Mouse (Mus musculus) myocyte (in vitro differentiated cells): ENCODE measurements at regions not wholly inside any gene's neighbourhood (a gene's known extent, or its start where the extent isn't known, plus 50 kb on each side); places are given as distances from the start of the nearest gene placed in this dataset.

ENCODE experiments used
- H3K27me3 ChIP-seq: one replicate; pipeline ENCODE4 v1.6.1; 2011; ENCODE audit not compliant: control insufficient read depth, insufficient read depth, insufficient read length
- H3K36me3 ChIP-seq: one replicate; pipeline ENCODE4 v1.6.1; 2011; ENCODE audit not compliant: control insufficient read depth, insufficient read depth
- H3K4me2 ChIP-seq: one replicate; pipeline ENCODE4 v1.6.1; 2011; ENCODE audit warnings: low read depth, control low read depth
- H3K4me3 ChIP-seq: one replicate; pipeline ENCODE4 v1.5.1; 2011; ENCODE audit warnings: mild to moderate bottlenecking, control low read depth, moderate library complexity
- H3K79me2 ChIP-seq: one replicate; pipeline ENCODE4 v1.6.1; 2011; ENCODE audit not compliant: control insufficient read depth, insufficient read depth
- H3ac ChIP-seq: one replicate; pipeline ENCODE4 v1.6.1; 2011; ENCODE audit not compliant: control insufficient read depth, insufficient read length
- CEBPB ChIP-seq: IDR thresholded peaks from 2 replicates; pipeline ENCODE4 v1.6.1; 2011; ENCODE audit warnings: mild to moderate bottlenecking, moderate library complexity; ENCODE audit not compliant: poor library complexity, insufficient read depth, severe bottlenecking
- E2F4 ChIP-seq: IDR thresholded peaks from one replicate; pipeline ENCODE4 v1.6.1; 2011; ENCODE audit warnings: mild to moderate bottlenecking, control low read depth, moderate library complexity; ENCODE audit not compliant: insufficient read depth
- MAX ChIP-seq: IDR thresholded peaks from one replicate; pipeline ENCODE4 v1.6.1; 2011; ENCODE audit warnings: low read depth, mild to moderate bottlenecking, control low read depth
- MYOD1 ChIP-seq, 3 experiments: IDR thresholded peaks; one replicate each; pipeline ENCODE4 v1.6.1; 2011; ENCODE audit warnings: control low read depth in 2 of 3, low read depth in 2 of 3, mild to moderate bottlenecking in 2 of 3, moderate library complexity in 1 of 3; ENCODE audit not compliant: insufficient read length in 2 of 3, control insufficient read depth in 1 of 3
- MYOG ChIP-seq, 3 experiments: IDR thresholded peaks; one replicate each; pipeline ENCODE4 v1.6.1; 2011; ENCODE audit warnings: control low read depth in 2 of 3, low read depth in 2 of 3, mild to moderate bottlenecking in 2 of 3; ENCODE audit not compliant: insufficient read length in 2 of 3, control insufficient read depth in 1 of 3, insufficient read depth in 1 of 3
- POLR2A ChIP-seq: IDR thresholded peaks from one replicate; pipeline ENCODE4 v1.6.1; 2011; ENCODE audit warnings: low read depth, mild to moderate bottlenecking, control low read depth, moderate library complexity; ENCODE audit not compliant: insufficient read length
- POLR2AphosphoS2 ChIP-seq: IDR thresholded peaks from one replicate; pipeline ENCODE4 v1.6.1; 2011; ENCODE audit warnings: low read depth, control low read depth; ENCODE audit not compliant: insufficient read length
- REST ChIP-seq: IDR thresholded peaks from one replicate; pipeline ENCODE4 v1.6.1; 2011; ENCODE audit warnings: mild to moderate bottlenecking, control low read depth, moderate library complexity; ENCODE audit not compliant: insufficient read depth, insufficient read length
- SRF ChIP-seq: IDR thresholded peaks from one replicate; pipeline ENCODE4 v1.6.1; 2011; ENCODE audit warnings: low read depth; ENCODE audit not compliant: control insufficient read depth, insufficient read length
- TCF12 ChIP-seq: IDR thresholded peaks from one replicate; pipeline ENCODE4 v1.6.1; 2011; ENCODE audit warnings: mild to moderate bottlenecking, control low read depth; ENCODE audit not compliant: poor library complexity, insufficient read depth, severe bottlenecking
- TCF3 ChIP-seq: IDR thresholded peaks from one replicate; pipeline ENCODE4 v1.6.1; 2011; ENCODE audit warnings: low read depth, control low read depth; ENCODE audit not compliant: insufficient read length
- USF1 ChIP-seq: IDR thresholded peaks from one replicate; pipeline ENCODE4 v1.6.1; 2011; ENCODE audit warnings: low read depth, mild to moderate bottlenecking, control low read depth, moderate library complexity

- Histone ChIP-seq H3K4me3 (no peak overlapping the region), H3ac (no peak overlapping the region), H3K4me2 (no peak overlapping the region), H3K79me2 (no peaks in the 10 kb centered on the region), H3K27me3 (no peaks in the 10 kb centered on the region), H3K36me3 (no peaks in the 10 kb centered on the region)
- TF ChIP-seq REST (no peak), CEBPB (no peak), POLR2AphosphoS2 (no peak), SRF (no peak), USF1 (no peak), MYOD1 (IDR thresholded peaks at IDR 0.05; ENCODE audit: control insufficient read depth in 1 of 3, insufficient read length in 2 of 3, low read depth in 2 of 3) (no peak), POLR2A (no peak)
These were observed 167.6 kb upstream of the 9630041A04Rik start for GRCm38 (mm10) chr9:101694054-101694453.

- H3K4me2 ChIP-seq = no peak overlapping the region
- no peak overlapping the region for H3K4me3 ChIP-seq
- H3ac ChIP-seq = no peak overlapping the region
- TF ChIP-seq E2F4 (no peak), TCF3 (no peak), MYOD1 (IDR thresholded peaks at IDR 0.05; ENCODE audit: control insufficient read depth in 1 of 3, insufficient read length in 2 of 3, low read depth in 2 of 3) (no peak), SRF (no peak), CEBPB (no peak), MYOG (IDR thresholded peaks at IDR 0.05; ENCODE audit: control insufficient read depth in 1 of 3, insufficient read depth in 1 of 3, insufficient read length in 2 of 3, low read depth in 2 of 3) (no peak), POLR2A (no peak), REST (no peak), MAX (no peak), TCF12 (no peak), POLR2AphosphoS2 (no peak), USF1 (no peak)
- H3K79me2 ChIP-seq = no peaks in the 10 kb centered on the region
- H3K27me3 ChIP-seq = no peaks in the 10 kb centered on the region
- no peaks in the 10 kb centered on the region for H3K36me3 ChIP-seq
These were observed 170.3 kb upstream of the 9630041A04Rik start for GRCm38 (mm10) chr9:101691336-101691735.

GRCm38 (mm10) chr9:101690916-101691315 is 170.7 kb upstream of the 9630041A04Rik start:
- H3K79me2 ChIP-seq = no peaks in the 10 kb centered on the region
- TF ChIP-seq CEBPB (no peak), POLR2A (no peak), REST (no peak), E2F4 (no peak), TCF3 (no peak), TCF12 (no peak), MAX (no peak), MYOG (IDR thresholded peaks at IDR 0.05; ENCODE audit: control insufficient read depth in 1 of 3, insufficient read depth in 1 of 3, insufficient read length in 2 of 3, low read depth in 2 of 3) (no peak), POLR2AphosphoS2 (no peak), SRF (no peak)

GRCm38 (mm10) chr9:101690402-101690861 is 171.2 kb upstream of the 9630041A04Rik start:
- Histone ChIP-seq H3K27me3 (no peaks in the 10 kb centered on the region), H3K4me3 (no peak overlapping the region), H3ac (no peak overlapping the region), H3K36me3 (no peaks in the 10 kb centered on the region), H3K4me2 (no peak overlapping the region), H3K79me2 (no peaks in the 10 kb centered on the region)
- no peak for TF ChIP-seq TCF12
- TF ChIP-seq MAX = no peak
- TF ChIP-seq USF1 = no peak
- TF ChIP-seq REST = no peak
- TF ChIP-seq TCF3 = no peak
- TF ChIP-seq MYOD1 (IDR thresholded peaks at IDR 0.05; ENCODE audit: control insufficient read depth in 1 of 3, insufficient read length in 2 of 3, low read depth in 2 of 3) = no peak
- no peak for TF ChIP-seq SRF

More at GRCm38 (mm10) chr9:101690916-101691315, 170.7 kb upstream of the 9630041A04Rik start:
- no peaks in the 10 kb centered on the region for H3K27me3 ChIP-seq
- H3ac ChIP-seq = no peak overlapping the region
- H3K4me3 ChIP-seq = no peak overlapping the region
- H3K4me2 ChIP-seq = no peak overlapping the region
- H3K36me3 ChIP-seq = no peaks in the 10 kb centered on the region

GRCm38 (mm10) chr9:101689532-101690401 is 171.9 kb upstream of the 9630041A04Rik start:
- no peak overlapping the region for H3K4me3 ChIP-seq
- no peaks in the 10 kb centered on the region for H3K36me3 ChIP-seq
- no peaks in the 10 kb centered on the region for H3K27me3 ChIP-seq
- no peaks in the 10 kb centered on the region for H3K79me2 ChIP-seq
- TF ChIP-seq POLR2A (no peak), REST (no peak), MYOG (IDR thresholded peaks at IDR 0.05; ENCODE audit: control insufficient read depth in 1 of 3, insufficient read depth in 1 of 3, insufficient read length in 2 of 3, low read depth in 2 of 3) (no peak), MAX (no peak), USF1 (no peak), POLR2AphosphoS2 (no peak), SRF (no peak), TCF3 (no peak), E2F4 (no peak), TCF12 (no peak), CEBPB (no peak), MYOD1 (IDR thresholded peaks at IDR 0.05; ENCODE audit: control insufficient read depth in 1 of 3, insufficient read length in 2 of 3, low read depth in 2 of 3) (no peak)
- no peak overlapping the region for H3ac ChIP-seq
- H3K4me2 ChIP-seq = no peak overlapping the region
